ENCODE assay signal across 13 mouse cellular contexts in the genomic region with DNA sequence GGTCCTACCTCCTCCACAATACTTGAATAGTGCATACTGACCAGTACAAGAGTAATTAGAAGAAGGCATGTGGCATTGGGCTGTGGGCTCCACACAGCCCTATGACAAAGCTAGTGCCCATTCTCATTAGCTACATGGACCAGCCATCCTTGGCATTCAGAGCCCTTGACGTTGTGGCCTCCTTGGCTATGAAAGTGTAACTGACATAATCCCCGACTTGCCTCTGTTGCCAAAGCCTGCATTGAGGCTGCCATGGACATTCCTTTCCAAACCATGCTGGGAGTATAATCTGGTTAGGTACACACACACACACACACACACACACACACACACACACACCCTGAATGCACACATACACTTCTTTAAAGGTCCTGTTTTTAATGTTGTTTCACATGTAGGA.
"Had no signal": no experiment of that assay in that cellular context is flagged by ENCODE, and none has a peak within 500 bp of the region (broad histone marks: within the 10 kb centered on the region; RNA-seq: fewer than 3 reads in every experiment).

No protein-coding gene starts in this region.

- DNase-seq: kidney, postnatal 25 days; left cerebral cortex, postnatal 4 days; liver, embryonic 13.5 days; lung, adult 2 months; lung, postnatal 14 days; lung, postnatal 4 days; midbrain, embryonic 14.5 days; thymus, adult 18-20 months; thymus, postnatal 36 days had no signal

- H3K27me3 ChIP-seq: limb, embryonic 12.5 days; limb, embryonic 15.5 days; liver, embryonic 13.5 days had no signal

- H3K9ac ChIP-seq: limb, embryonic 12.5 days; limb, embryonic 15.5 days; liver, embryonic 13.5 days had no signal

- H3K4me3 ChIP-seq: limb, embryonic 12.5 days; limb, embryonic 15.5 days; liver, embryonic 13.5 days had no signal

- H3K9me3 ChIP-seq: limb, embryonic 12.5 days; limb, embryonic 15.5 days; liver, embryonic 13.5 days had no signal

- H3K4me2 ChIP-seq: limb, embryonic 12.5 days; limb, embryonic 15.5 days; liver, embryonic 13.5 days; midbrain, embryonic 11.5 days had no signal

- H3K27ac ChIP-seq: kidney, postnatal 0 days; limb, embryonic 12.5 days; limb, embryonic 15.5 days; liver, embryonic 13.5 days had no signal
